Mouse (Mus musculus) regulatory T cell (primary cell): ENCODE measurements around the gene Ncln.

ENCODE experiments used
- in situ Hi-C: fragments of 300-600 bp; cut with MboI, MseI; formaldehyde crosslinking; loops from one replicate; pipeline ENCODE4 v1.15.1; 2025; ENCODE audit warnings: high pct_unique_total_duplicates

Gene Ncln

DNA sequence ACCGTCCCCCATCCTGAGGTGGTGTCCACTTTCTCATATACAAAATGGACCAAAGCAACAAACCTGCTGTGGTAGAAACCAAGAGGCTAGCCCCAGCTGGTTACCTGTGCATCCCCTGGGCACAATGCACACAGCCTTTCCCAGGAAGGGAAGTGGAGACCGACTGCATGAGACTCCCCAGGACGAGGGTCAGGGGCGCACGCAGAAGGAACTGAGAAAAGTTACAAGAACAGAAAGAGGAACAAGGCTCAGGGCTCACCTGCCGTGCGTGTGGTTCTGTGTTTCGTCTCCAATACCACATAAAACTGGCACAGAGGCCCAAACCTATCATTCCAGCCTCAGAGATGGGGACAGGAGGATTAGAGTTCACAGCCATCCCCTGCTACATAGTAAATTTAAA, 21.0 kb upstream of the Ncln start:
- in situ Hi-C loops, result no loop called here

DNA sequence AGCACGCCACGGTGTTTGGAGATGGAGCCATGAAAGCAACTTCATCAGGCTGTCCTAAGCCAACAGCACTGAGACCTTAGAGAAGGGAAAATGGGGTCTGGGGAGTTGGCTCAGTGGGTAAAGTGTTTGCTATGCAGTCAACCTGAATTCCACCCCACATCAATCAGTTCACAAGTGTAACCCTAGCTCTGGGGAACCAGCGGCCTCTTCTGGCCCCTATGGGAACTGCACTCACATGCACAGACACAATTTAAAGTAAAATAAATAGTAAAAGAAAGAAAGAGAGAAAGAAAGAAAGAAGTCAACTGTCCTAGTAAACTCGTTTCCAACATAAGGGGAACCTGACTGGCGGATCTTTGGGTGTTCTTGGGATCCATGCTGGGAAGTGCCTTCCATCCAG, 17.6 kb upstream of the Ncln start:
- in situ Hi-C loops, result no loop called here

DNA sequence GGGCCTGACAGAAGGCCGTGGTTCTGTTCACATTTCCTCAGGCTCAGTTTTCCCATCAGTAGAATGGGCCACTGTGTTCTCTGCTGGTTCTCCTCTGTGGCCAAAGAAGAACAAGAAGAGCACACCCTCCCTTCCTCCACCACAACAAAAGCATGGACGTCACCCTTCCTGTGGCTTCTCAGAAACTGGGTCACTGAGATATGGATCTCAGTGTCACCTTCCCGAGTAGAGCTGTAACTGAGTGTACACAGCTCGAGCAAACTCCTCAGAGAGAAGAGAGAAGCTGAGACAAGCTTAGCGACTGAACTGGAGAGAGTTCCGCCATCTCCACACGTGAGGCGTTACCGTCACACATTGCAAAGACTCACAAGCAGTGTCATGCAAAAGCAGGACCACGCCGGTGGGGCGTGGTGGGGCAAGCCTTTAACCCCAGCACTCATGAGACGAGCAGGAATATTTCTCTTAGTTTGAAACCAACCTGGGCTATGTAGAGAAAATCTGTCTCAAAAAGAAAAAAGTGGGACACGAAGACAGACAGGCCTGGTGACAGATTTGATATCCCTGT, 14.1 kb upstream of the Ncln start:
- in situ Hi-C loops, result no loop called here

DNA sequence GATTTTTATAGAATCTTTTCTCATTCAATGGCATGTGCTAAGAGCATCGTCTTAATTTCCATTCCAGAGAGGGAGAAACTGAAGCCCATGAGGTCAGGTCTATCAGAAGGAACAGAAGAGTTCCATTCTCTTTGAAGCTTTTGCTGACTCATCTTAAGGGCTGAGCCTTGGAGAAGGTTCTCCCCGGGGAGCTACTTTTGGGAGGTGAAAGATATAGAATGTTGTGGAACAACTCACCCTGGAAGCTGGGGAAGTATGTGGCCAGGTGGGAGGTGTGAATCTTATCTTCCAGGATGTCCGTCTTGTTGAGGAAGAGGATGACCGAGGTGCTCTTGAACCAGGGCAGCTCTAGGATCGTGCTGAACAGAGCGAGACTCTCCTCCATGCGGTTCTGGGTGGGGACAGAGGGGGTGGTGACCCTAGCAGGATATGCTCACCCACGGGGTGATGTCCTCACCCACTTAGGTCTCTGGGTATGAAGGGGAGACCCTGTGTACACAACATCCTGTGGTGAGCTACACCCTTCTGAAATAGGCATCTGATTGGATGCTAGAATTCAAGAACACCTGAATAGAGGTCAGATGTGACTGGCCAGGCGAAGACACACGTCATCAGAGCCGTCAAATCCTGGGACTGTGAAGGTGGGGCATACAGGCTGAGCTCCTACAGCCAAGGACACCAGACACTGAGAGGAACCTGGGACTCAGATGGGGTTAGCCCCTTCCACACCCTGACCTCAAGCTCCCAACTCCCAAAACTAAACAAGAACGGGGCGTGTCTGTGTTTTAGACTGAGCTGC, 11.7 kb upstream of the Ncln start:
- in situ Hi-C loops, result no loop called here

DNA sequence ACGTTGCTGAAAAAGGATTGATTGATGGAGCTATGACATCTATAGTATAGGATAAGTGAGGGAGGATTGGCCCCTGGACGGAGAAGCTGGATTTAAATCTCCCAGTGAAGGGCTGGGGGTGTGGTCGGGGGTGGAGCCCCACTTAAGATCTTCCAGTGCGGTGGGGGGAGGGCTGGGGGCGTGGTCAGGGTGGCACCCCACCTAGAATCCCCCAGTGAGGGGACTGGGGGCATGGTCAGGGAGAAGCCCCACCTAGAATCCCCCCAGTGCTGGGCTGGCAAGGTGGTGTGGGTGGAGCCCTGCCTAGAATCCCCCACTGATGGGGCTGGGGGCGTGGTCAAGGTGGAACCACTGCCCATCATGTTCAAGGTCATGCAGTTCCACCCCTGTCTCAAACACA, 10.9 kb upstream of the Ncln start:
- in situ Hi-C loops, result no loop called here

DNA sequence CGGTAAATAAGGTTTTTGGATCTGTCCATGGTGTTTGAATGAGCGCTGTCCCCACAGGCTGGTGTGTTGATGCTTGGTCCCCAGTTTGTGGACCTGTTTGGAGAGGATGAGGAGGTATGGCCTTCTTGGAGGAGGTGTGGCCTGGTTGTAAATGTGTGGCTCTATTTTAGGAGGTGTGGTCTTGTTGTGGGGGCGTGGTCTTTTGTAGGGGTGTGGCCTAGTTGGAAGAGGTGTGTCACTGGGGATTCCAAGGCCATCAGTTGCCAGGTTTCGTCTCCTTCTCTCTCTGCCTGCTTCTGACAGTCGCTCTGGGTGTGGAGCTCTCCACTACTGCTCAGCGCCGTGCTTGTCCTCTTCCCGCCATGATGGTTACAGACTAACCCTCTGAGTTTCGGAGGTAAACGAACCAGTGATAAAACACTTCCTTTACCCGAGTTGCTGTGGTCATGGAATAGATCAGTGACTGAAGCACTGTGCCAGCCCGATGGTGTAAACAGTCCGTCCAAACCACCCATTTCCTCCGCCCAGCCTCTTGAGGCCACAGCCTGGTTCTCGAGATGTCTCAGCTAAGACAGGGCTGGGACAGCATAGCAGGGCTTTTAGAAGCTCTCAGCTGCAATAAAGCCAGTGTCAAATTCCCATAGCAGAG, 8.9 kb upstream of the Ncln start:
- in situ Hi-C loops, result no loop called here

DNA sequence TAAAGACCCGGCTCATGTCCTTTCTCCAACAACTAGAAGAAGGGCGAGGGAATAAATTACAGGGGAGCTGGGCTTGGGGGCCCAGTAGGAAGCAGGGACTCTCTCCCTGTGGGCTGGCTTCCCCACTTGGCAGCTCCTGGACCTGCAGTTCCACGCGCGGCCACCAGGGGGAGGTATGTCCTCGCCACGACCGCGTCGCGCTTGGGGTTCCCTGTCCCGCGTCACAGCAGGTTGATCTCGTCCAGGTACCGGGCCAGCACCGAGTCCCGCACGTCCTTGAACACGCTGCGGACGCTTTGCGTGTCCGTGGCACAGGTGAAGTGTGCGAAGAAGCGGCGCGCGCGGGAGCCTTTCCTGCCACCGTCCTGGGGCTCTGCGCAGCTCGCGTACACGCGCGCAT, 6.5 kb upstream of the Ncln start:
- in situ Hi-C loops, result no loop called here

DNA sequence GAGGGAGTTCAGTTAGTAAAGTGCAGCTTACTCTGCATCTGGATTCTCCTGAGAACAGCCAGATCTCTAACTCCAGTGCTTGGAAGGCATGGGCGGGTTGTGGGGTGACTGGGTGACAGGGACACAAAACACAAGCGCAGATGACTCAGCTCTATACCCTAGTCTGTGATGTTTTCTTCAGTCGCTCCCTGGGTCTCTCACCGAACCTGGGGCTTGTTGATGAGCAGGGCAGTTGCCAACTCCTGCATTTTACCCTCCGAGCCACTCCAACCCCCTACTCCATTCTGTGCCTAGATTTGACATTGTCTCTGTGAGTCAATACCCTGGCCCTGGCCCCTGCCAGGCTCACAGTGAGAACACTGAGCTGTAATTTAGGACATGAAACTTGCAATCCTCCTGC, 5.7 kb upstream of the Ncln start:
- in situ Hi-C loops, result no loop called here

DNA sequence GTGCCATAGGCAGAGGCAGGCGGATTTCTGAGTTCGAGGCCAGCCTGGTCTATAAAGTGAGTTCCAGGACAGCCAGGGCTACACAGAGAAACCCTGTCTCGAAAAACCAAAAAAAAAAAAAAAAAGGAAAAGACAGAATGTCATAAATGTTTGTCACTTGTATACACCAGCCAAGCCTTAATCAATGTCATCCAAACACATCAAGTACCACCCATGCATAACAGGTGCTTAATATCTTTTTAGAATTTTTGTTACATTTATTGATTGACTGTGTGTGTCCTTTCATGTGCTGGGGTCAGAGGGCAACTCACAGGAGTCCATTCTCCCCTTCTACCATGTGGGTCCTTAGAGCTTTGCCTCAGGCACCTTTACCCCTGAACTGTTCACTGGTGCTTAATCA, 3.8 kb upstream of the Ncln start, which contains the start of gene S1pr4:
Gene S1pr4 (minus strand): TSS at position 101 of the 400 bp plus-strand sequence.
- in situ Hi-C loops, result no loop called here

DNA sequence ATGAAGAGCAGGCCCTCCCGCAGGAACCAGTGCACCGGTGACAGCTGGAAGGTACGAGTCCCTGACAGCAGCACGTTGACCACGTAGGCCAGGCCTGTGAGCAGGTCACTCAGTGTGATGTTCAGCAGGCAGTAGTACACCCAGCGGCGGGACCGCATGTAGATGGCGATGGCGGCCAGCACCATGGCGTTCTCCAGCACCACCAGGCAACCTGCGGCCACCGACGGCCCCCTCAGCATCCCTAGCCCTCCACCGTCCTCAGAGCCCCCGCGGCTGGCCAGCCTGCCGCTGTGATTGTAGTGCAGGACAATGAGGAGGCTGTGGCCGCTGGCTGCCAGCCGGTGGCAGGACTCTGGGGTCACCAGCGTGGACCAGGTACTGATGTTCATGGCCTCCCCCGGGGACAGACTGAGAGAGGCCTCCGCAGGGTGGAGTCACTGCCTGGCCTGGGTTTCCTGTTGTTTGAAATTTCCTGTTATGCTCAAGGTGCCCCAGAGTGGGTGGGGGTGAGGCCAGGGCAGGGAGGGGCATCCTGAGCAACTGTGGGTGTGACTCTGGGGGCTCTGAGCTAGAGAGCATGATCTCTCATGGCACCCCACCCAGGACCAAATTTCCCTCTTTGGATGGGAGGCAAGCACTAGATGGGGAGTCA, 3.2 kb upstream of the Ncln start:
- in situ Hi-C loops, result loop anchor here (5.0 kb wide), 1 partner anchor 33 kb away; no protein-coding TSS in a partner anchor

DNA sequence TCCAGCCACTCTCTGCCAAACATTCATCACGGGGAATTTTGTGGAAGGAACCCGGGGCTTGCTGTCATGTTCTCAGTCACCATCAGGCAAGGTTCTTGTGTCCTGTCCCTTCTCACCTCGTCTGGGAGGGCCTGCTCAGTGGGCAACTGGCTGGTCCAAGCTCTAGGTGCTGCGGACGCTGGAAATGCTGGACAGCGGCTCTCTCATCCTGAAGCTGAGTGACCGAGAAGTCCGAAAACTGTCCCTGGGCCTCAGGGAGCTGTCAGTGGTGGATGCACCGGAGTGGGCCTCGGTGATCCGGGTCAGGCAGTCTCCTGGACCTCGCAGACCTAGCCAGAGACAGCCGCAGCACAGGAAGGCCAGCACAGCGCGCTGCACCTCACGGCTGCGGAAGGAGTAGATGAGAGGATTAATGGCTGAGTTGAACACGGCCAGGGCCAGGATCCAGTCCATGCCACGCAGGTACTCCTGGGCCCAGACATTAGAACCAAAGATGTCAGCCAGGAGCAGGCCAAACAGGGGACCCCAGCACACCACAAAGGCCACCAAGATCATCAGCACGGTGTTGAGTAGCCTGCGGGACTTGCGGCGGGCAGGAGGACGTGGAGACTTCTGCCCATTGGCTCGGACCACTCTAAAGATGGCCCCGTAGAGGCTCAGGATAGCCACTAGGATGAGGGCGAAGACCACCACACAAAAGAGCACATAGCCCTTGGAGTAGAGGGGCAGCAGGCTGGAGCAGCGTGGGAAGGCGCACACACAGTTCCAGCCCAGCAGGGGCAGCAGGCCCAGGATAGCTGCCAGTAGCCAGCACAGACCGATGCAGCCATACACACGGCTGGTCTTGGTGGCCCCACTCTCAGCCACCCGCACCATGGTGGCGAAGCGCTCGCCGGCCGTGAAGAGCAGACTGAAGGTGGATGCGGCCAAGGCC, 2.4 kb upstream of the Ncln start:
- in situ Hi-C loops, result loop anchor here (5.0 kb wide), 1 partner anchor 34 kb away; no protein-coding TSS in a partner anchor

DNA sequence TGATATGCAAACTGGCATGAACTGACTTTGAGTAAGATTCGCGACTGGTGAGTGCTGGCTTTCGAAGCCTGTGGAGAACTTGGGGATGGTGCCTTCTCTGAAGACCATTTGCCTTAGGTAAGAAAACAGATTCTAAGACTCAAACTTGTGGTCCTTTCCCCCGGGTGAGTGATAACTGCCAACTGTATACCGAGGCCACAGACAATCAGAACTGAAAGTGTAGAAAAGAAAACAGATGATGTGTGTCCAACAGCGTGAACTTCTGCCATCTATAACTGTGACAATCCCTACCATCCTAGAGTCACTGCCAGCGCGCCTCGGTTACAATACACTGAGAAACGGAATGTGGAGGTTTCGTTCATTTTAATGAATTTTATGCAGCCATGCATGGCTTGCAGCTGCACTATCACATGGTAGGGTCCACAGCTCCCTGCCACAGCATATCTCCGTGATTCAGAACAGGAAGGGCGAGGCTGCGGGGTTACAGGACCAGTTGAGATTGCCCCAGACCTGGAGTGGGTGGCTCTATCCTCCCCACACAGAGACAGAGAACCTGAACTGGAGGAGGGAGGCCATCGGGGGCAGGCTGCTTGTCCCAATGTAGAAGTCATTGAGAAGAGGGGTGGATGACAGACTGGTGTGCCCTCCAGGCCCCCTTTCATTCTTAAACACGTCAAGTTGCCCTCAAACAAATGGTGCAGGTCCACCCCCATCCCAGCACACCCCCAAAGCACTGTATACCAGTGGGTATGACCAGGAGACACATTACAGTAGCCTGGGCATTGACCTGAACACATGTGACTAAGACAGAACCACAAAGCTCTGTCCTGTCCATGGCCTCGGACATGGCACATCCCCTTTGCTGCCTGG, 1.4 kb upstream of the Ncln start:
- in situ Hi-C loops, result loop anchor here (5.0 kb wide), 1 partner anchor 35 kb away; no protein-coding TSS in a partner anchor

DNA sequence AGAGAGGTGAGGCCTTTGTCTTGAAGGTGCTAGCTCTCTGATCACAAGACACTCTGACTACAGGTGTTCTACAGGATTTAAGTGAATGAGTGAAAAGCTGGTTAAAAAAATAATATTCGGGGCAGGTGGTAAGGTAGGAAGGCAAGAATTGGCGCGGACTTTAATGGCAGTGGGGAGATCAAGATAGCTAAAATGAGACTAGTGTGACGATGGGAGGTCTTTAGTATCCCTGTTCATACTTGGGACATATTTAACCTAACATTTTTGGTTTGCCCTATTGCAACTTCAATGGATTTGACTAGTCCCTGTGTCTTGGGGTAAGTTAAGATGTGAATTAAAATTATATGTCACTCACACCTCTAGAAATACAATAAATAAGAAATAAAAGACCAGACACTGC, 777 bp upstream of the Ncln start:
- in situ Hi-C loops, result loop anchor here (5.0 kb wide), 1 partner anchor 35 kb away; no protein-coding TSS in a partner anchor

DNA sequence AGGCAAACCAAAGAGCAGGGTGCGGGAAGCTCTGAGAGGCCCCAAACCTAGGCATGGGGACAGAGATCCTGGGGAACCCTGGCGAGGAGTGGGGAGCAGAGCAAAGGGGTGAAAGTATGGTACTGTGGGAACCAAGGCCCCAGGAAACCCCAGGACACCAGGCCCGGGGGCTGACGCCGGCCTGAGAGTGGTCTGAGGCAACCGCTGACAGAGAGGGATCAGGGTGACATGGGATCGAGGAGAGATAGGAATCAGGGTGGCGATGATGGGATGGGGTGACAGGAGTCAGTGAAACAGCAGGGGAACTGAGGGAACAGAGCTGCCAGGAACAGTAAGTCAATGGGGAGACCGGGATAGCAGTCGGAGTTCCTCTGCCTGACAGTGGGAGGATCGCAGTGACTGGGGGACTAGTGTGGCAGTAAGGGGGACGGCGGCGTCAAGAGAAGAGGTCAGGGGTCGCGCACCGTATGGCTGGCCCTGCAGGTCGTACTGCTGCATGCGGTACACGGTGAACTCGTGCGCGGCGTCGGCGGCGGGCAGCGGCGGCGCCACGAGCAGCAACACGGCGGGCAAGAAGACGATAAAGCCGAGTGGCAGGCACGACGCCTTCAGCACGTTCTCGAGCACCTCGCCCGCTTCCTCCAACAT, 452 bp downstream of the Ncln start:
- in situ Hi-C loops, result loop anchor here (5.0 kb wide), 1 partner anchor 37 kb away; no protein-coding TSS in a partner anchor

DNA sequence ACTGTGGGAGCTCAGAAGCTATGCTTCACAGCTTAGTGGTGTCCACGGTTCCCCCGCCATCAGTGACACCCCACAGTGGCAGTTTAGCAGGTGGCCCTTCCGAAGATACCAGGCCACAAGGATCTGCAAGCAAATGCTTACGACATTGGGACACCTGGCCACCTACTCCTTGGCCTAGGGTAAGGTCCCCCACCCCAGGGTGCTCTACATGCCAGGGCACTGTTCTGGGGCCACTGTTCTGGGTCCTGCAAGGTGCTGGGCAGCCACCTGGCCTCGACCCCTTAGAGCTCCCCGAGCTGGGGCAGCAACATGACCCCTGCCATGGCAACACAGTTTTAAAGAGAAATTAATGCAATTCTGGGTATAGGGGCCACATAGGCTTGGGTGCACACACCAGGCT, 1.0 kb downstream of the Ncln start:
- in situ Hi-C loops, result loop anchor here (5.0 kb wide), 1 partner anchor 37 kb away; no protein-coding TSS in a partner anchor

DNA sequence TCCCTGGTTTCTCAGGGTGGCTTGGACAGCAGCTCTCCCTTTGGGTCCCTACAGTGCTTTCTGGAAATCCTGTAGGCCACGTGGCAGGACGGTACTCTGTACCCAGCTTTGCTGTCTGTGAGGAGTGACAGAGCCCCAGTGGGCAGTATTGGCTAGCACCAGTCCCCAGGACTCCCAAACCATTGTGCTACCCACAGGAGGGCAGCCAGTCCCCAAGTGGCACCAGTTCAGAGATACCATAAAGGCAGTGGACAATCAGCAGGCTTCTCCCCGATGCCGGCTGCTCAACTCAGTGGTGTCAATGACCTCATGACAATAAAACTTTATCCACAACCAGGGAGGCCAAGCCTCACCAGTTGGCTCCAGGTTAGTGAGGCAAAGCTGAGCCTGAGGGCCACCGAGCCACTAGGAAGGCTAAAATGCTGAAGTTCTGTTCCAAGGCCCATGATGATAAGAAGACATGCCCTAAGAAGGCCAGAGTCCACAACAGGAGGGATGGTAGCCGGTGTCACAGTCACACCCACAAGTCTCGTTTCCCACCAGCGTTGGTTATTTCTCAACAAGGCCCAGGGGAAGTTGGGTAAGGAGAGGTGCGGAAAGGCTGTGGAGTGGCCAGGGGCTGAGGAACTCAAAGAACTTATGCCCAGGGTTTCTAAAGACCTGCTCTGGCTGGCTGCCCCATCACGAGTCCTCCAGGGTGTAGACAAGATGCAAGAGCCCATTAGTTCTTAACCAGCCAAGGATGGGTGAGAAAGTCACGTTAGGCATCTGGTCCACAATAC, 1.7 kb downstream of the Ncln start:
- in situ Hi-C loops, result loop anchor here (5.0 kb wide), 1 partner anchor 38 kb away; no protein-coding TSS in a partner anchor

DNA sequence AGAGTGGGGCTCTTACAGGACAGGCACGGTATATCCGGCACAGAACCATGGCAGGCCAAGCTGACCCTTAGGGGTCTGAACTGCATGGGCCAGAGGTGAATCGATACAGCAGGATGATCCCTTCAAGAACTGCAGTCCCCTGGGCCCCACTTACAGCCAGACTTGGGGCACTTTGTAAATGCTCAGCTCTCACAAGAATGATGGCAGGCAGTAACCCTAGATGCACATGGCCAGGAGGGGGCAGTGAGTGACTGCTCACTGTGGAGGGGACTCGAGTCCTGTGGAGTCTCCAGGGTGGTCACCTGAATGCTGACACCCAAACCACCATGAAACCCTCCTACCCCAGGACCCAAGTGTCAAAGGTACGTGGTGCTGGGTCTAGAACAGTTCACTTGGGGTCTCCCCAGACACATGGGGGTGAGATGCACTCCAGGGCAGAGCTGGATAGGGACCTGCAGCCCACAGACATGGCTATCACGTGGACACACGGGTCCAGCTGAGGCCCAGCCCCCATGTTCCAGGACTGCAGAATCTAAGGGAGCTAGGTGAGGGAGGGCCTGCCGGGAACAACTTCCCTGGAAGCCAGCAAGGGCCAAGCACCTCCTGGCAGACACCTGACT, 2.5 kb downstream of the Ncln start:
- in situ Hi-C loops, result no loop called here

DNA sequence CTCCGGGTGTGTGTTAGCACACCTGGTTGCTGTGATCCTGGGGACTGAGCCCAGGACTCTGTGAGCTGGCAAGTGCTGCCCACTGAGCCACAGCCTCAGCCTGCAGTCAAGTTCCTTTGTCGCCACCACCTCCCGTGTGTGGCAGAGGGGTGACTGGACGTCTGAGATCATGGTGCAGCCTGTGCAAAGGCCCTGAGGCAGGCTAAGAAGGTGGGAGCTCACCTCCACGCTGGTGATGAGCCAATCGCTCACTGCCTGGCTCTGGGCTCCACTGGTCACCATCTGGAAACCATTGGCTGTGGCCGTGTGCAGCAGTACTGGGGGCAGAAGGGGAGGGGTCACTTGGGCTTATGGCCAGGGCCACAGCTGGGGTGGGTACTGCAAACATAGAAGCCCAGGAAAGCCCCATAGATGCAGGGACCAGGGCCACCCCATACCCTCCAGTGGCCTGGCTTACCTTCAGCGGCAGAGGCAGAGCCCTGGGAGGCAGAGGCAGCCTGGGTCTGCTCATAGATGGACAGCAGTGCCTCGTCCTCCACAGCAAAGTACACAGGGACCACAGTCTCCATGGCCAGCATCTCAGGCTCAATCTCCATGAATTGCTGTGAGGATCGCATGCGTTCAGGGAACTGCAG, 3.5 kb downstream of the Ncln start:
- in situ Hi-C loops, result no loop called here
